Mouse (Mus musculus): ENCODE data around the gene Dzip1.

Dzip1 gene

DNA sequence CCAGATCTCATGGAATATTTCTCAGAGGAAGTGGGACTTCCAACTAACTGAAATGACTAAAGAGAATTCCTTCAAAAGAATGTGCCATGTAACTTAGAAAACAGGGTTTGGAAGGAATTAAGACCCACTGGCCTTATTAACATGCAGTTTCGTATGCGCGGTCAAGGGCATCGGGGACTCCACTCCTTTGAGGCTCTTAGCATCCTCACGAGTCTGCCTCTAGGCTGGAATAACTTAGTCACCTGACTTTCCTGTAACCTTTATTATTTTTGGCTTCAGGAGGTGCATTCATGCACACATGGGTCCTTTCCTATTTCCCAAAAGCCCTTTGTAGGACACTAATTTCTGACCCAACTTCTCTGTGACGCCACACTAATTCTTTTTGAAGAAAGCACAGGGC lies 92.0 kb downstream of the Dzip1 start:
- DNase-seq (ENCODE audit: low read depth) = no peak

DNA sequence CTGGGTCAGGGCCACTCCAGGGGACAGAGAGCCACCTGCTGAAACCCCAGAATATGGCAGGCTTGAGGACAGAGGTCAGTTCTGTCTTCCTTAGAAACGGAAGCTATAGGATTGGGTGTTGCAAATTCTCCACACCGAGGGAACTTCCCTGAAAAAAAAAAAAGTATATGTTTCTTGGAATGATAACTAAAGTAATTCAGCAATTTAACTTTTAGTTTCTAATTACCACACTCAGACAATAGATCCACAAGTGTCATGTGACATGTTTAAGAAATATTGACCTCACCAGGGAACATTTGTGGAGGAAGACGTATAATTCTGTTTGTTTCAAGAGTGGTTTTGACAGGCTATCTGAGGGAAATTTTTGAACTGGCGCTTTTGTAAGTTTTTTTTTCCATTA lies 93.7 kb downstream of the Dzip1 start:
- DNase-seq (ENCODE audit: low read depth) = no peak

DNA sequence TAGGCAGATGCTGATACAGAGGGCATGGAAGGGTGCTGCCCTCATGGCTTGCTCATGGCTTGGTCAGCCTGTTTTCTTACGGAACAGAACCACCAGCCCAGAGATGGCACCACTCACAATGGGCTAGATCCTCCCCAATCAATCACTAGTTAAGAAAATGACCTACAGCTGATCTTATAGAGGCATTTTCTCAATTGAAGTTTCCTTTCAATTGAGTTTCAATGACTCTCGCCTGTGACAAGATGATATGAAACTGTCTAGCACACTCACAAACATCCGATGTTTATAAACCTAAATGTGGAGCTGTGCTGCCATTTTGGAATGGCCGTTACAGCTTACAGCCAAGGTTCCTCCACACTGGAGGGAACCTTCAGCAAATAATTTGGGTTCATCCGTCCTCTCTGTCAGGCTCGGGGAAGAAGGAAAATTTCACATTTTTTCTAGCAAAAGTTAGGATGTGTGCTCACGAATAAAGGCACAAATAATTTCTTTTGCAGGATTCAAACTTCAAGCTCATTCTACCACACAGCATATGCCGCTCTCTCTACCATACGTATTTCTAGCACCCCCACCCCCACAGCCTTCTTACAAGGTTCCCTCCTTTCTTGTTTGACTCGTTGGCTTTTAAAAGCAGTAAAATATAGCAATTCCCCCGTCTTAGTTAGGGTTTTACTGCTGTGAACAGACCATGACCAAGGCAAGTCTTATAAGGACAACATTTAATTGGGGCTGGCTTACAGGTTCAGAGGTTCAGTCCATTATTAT lies 95.7 kb downstream of the Dzip1 start:
- no peak for DNase-seq (ENCODE audit: low read depth)

DNA sequence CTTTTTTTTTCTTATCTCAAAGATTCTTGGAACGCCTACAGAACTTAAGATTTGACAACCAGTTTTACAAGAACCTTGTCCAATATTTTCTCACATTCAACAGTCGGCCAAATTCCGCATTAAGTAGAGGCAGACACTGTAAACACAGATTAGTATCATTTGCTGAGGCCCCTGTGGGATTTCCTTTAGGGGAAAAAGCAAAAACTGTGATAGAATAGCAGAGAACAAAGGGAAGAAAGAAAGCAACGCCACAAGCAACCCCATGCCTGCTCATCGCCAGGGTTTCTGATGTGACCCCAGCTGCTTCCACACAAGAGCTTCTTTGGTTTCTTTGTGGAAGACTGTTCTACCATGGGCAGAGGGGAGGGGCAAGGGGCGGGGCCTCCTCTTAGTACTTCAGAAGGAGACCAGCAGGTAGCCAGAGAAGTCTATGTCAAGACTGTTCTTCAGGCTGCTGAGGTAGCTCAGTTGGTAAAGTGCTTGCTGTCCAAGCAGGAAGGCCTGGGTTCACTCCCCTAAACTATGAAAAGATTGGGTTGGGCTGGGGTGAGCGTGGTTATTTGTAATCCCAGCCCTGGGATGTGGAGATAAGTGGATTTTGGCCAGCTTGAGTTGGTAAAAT lies 97.9 kb downstream of the Dzip1 start:
- no peak for DNase-seq (ENCODE audit: low read depth)

DNA sequence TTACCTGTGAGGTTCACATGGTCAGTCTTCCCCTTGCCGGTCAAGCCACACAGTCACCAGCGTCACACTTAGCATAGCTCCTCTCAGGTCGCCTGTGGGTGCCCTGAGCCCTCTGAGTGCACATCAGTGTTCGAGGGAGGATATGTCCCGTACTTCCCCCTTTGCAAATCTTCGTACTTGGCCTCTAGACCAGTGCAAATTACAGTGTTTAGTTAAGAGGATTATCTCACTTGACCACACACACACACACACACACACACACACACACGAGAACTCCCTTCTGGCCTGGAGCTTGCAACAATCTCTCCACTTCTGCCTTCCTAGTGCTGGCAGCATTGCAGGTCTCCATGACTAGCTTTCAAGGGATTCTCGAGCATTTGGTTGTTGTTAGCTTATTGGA lies 98.9 kb downstream of the Dzip1 start:
- no peak for DNase-seq (ENCODE audit: low read depth)

Measured in c-Kit-positive CD71-negative TER-119-negative erythroid progenitor cells, embryonic 14.5 days (primary cell).